In the genomic region with DNA sequence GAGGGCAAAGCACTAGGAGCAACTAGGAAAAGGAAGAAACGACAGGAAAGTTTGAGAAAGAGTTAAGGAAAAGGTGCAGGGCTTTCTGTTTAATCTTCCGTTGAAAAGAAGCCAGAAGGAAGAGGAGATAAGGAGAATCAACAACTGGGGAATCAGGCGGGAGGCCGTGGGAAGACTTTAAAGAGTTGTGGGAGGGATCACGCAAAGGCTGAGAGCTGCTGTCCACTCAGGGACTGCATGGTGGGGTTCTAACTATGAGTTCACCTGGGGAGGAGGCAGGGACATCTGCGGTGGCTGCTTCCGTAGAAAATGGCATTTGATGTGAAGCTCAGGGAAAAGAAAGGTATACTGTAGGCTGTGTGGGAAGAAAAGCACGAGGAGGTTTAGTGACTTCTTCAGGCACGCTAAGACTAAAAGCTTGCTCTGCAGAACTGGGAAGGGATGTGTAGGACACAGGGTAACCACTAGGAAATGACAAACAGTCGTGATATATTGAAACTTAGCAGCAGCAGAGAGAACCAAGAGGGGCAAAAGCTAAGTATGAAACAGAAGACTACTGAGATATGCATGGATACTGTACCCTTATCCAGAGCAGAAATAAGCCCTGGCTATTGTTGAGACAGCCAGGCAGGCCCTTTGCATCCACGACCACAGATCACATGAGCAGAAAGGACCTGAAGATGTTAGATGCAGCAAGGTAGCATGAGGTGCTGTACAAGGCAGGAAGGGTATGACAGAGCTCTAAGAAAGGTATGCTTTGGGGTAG, we compare ENCODE assay signal across 17 mouse cellular contexts.
A peak's percentile ranks its signal among the peaks of the same experiment; 100 is the strongest.
DNase-seq lines count a peak whose midpoint lies in the region; ATAC-seq and TF ChIP-seq lines count a peak whose summit lies in the region.
"Had no signal": no experiment of that assay in that cellular context is flagged by ENCODE, and none has a peak within 500 bp of the region (broad histone marks: within the 10 kb centered on the region; RNA-seq: fewer than 3 reads in every experiment).

No protein-coding gene starts in this region.

- no peaks in the 10 kb centered on the region for H3K27me3 ChIP-seq in heart, embryonic 12.5 days (replicated peaks)
- H3K27me3 ChIP-seq in lung, embryonic 14.5 days (ENCODE audit: insufficient read depth, low read length): no peaks in the 10 kb centered on the region
- H3K27me3 ChIP-seq in stomach, embryonic 15.5 days (replicated peaks): no peaks in the 10 kb centered on the region
- H3K27me3 ChIP-seq: hindbrain, embryonic 13.5 days; limb, embryonic 15.5 days; neural tube, embryonic 13.5 days had no signal

- H3K9me3 ChIP-seq in heart, embryonic 12.5 days (replicated peaks): peaks cover 8% of the 10 kb centered on the region
- peaks cover 6% of the 10 kb centered on the region; the same call in 1 of the 2 replicates for H3K9me3 ChIP-seq in lung, embryonic 14.5 days (ENCODE audit: low read depth, low read length)
- H3K9me3 ChIP-seq in stomach, embryonic 15.5 days: no peaks in the 10 kb centered on the region
- H3K9me3 ChIP-seq: limb, embryonic 15.5 days had no signal

- no peak overlapping the region for H3K27ac ChIP-seq in heart, embryonic 12.5 days (ENCODE audit: poor library complexity, severe bottlenecking)
- no peak overlapping the region for H3K27ac ChIP-seq in lung, embryonic 14.5 days (ENCODE audit: low read depth)
- H3K27ac ChIP-seq in stomach, embryonic 15.5 days: no peak overlapping the region
- H3K27ac ChIP-seq: hindbrain, embryonic 13.5 days; limb, embryonic 15.5 days; neural tube, embryonic 13.5 days had no signal

- intact Hi-C loops in heart, postnatal 14 days (cut with DNase I): no loop called here

- H3K4me1 ChIP-seq in heart, embryonic 12.5 days (replicated peaks): peaks cover 19% of the 10 kb centered on the region
- H3K4me1 ChIP-seq in lung, embryonic 14.5 days (ENCODE audit: insufficient read depth): peaks cover 5% of the 10 kb centered on the region; the same call in 1 of the 2 replicates
- peaks cover 4% of the 10 kb centered on the region; the same call in 1 of the 2 replicates for H3K4me1 ChIP-seq in stomach, embryonic 15.5 days
- H3K4me1 ChIP-seq: hindbrain, embryonic 13.5 days; limb, embryonic 15.5 days; neural tube, embryonic 13.5 days had no signal

- H3K4me3 ChIP-seq in heart, embryonic 12.5 days: peak overlapping the region; percentile 11; the same call in 1 of the 2 replicates
- H3K4me3 ChIP-seq in lung, embryonic 14.5 days (ENCODE audit: low read depth, low read length): no peak overlapping the region
- H3K4me3 ChIP-seq in stomach, embryonic 15.5 days (replicated peaks): no peak overlapping the region
- H3K4me3 ChIP-seq: hindbrain, embryonic 13.5 days; limb, embryonic 15.5 days; neural tube, embryonic 13.5 days had no signal

- H3K36me3 ChIP-seq in heart, embryonic 12.5 days: peaks cover 5% of the 10 kb centered on the region; the same call in 1 of the 2 replicates
- no peaks in the 10 kb centered on the region for H3K36me3 ChIP-seq in lung, embryonic 14.5 days (ENCODE audit: insufficient read depth)
- no peaks in the 10 kb centered on the region for H3K36me3 ChIP-seq in stomach, embryonic 15.5 days
- H3K36me3 ChIP-seq: limb, embryonic 15.5 days had no signal

- no peak overlapping the region for H3K9ac ChIP-seq in heart, embryonic 12.5 days
- no peak overlapping the region for H3K9ac ChIP-seq in lung, embryonic 14.5 days
- no peak overlapping the region for H3K9ac ChIP-seq in stomach, embryonic 15.5 days
- H3K9ac ChIP-seq: hindbrain, embryonic 13.5 days; limb, embryonic 15.5 days; neural tube, embryonic 13.5 days had no signal

- 13% methylated on average over 11 of the region's 11 CpGs for WGBS in heart, embryonic 12.5 days
- 23% methylated on average over 11 of the region's 11 CpGs for WGBS in lung, embryonic 14.5 days
- WGBS in stomach, embryonic 15.5 days: 21% methylated on average over 11 of the region's 11 CpGs

- TF ChIP-seq CTCF in lung, embryonic 14.5 days (IDR thresholded peaks at IDR 0.05; ENCODE audit: low read depth): no peak

- peak; percentile 78 for ATAC-seq in heart, embryonic 12.5 days (ENCODE audit: insufficient number of reproducible peaks, low FRiP score)
- no peak; the same call in 1 of the 2 replicates for ATAC-seq in lung, embryonic 14.5 days (ENCODE audit: insufficient read depth)
- ATAC-seq in stomach, embryonic 15.5 days (ENCODE audit: insufficient read depth, low FRiP score, low read depth): peak; percentile 43; the same call in 1 of the 2 replicates
- ATAC-seq: activated CD4-positive, CD25-positive, alpha-beta regulatory T cell, adult 4 months; forebrain, embryonic 16.5 days had no signal

- peak overlapping the region; percentile 62 for H3K4me2 ChIP-seq in heart, embryonic 12.5 days
- peak overlapping the region; percentile 36 for H3K4me2 ChIP-seq in lung, embryonic 14.5 days
- peak overlapping the region; percentile 33 for H3K4me2 ChIP-seq in stomach, embryonic 15.5 days
- H3K4me2 ChIP-seq: hindbrain, embryonic 13.5 days; limb, embryonic 15.5 days; neural tube, embryonic 13.5 days had no signal

- DNase-seq in heart, postnatal 14 days: no peak
- peak; percentile 27 for DNase-seq in lung, embryonic 14.5 days
- DNase-seq in lung, adult 18-20 months: no peak
- DNase-seq in liver (peak; percentile 61), MN1 (ENCODE audit: low spot score) (no peak)
- DNase-seq in thymus, postnatal 4 days: no peak
- DNase-seq: cerebellum, adult 11 months; gastrocnemius, postnatal 14 days; kidney, adult 2 months; retina, postnatal 1 day had no signal

Comparison
In these comparisons a context has a peak if more than half of its experiments do, and no peak if none do; other contexts are left out.
1. DNase-seq: peak in lung, embryonic 14.5 days (single experiment) and liver (single experiment); none in heart, postnatal 14 days (0 of 2), lung, adult 18-20 months (0 of 2), thymus, postnatal 4 days (single experiment) and MN1 (single experiment).
2. Peak in every context shown above with its lines, with median percentiles within 50 percentile points of each other: H3K4me2 ChIP-seq.